Mouse (Mus musculus) heart, embryonic 12.5 days (tissue): ENCODE data around the gene Serpind1. TPM values are rescaled to one million over a fixed set of nuclear protein-coding genes. Genes with fewer than 3 reads are reported as not detected.

Source experiments
- ATAC-seq: fragments of 200-750 bp; cut with Nextera tagmentation; 2 replicates; pipeline ENCODE4 v1.8.0; 2017; ENCODE audit warnings: moderate TSS enrichment, moderate library complexity; ENCODE audit not compliant: insufficient number of reproducible peaks, low FRiP score
- H3K27ac ChIP-seq: fragments of 300-500 bp; sonication (generic); 2 replicates; pipeline ENCODE4 v1.5.1; 2016; ENCODE audit warnings: mild to moderate bottlenecking, moderate library complexity; ENCODE audit not compliant: poor library complexity, severe bottlenecking
- H3K27me3 ChIP-seq: fragments of 300-500 bp; sonication (generic); replicated peaks from 2 replicates; pipeline ENCODE4 v1.6.1; 2016; ENCODE audit warnings: mild to moderate bottlenecking, moderate library complexity
- H3K36me3 ChIP-seq: fragments of 300-500 bp; sonication (generic); 2 replicates; pipeline ENCODE4 v1.6.1; 2016; ENCODE audit warnings: mild to moderate bottlenecking, moderate library complexity
- H3K4me1 ChIP-seq: fragments of 300-500 bp; sonication (generic); replicated peaks from 2 replicates; pipeline ENCODE4 v1.6.1; 2016; ENCODE audit warnings: mild to moderate bottlenecking
- H3K4me2 ChIP-seq: fragments of 300-500 bp; sonication (generic); 2 replicates; pipeline ENCODE4 v1.6.1; 2016; ENCODE audit warnings: mild to moderate bottlenecking, moderate library complexity
- H3K4me3 ChIP-seq: fragments of 300-500 bp; sonication (generic); 2 replicates; pipeline ENCODE4 v1.5.1; 2016; ENCODE audit warnings: mild to moderate bottlenecking
- H3K9ac ChIP-seq: fragments of 300-500 bp; sonication (generic); 2 replicates; pipeline ENCODE4 v1.6.1; 2016; ENCODE audit warnings: mild to moderate bottlenecking, moderate library complexity
- H3K9me3 ChIP-seq: fragments of 300-500 bp; sonication (generic); replicated peaks from 2 replicates; pipeline ENCODE4 v1.6.1; 2016; ENCODE audit warnings: mild to moderate bottlenecking, moderate library complexity
- WGBS: fragments of 180-500 bp; shearing (Covaris S2); methylation state at CpG from one replicate; pipeline ENCODE4 v1.1.7; 2016; 5-methylcytosine and 5-hydroxymethylcytosine counted together
- polyA plus RNA-seq: library from polyadenylated mRNA; unstranded; fragments of >200 nt; fragmentation: Nextera tagmentation; extraction: Ambion mirVana; gene quantifications from 2 replicates; pipeline ENCODE4 v1.2.1, GENCODE M21; 2016

Gene Serpind1
- polyA plus RNA-seq, 1 experiment from 2014 or later, result 2.3 TPM

DNA sequence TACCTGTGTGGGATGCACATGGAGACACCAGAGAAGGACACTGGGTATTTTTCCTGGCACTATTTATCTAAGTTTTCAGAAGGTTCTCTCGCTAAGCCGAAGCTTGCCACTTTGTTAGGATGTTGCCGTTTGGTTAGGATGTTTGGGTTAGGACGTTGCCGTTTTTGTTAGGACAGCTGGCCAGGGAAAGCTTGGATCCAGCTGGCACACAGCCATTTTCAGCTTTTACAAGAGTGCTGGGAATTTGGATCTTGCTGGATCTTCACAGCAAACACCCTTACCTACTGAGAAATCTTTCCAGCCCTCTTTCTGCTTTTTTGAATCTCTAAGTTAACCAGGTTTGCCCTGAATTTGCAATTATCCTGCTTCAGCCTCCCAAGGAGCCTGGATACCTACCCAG lies 9.7 kb upstream of the Serpind1 start:
- Histone ChIP-seq H3K4me1 (no peaks in the 10 kb centered on the region), H3K4me2 (no peak overlapping the region)

DNA sequence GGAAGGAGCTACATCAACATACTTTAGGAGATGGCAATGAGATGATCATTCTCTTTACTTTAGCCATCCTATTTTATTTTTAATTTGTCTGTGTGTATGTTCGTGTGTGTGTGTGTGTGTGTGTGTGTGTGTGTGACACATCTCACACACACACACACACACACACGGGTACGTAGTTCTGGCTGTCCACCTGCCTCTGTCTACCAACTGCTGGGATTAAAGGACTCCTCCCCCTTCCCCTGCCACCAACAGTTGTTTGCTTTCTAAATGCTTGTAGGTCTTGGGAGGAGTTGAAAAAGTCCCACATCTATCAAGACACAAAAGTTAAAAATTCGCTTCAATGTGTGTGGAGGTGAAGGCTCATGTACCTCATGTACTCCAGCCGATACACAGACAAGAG lies 6.4 kb upstream of the Serpind1 start:
- Histone ChIP-seq H3K4me2 (no peak overlapping the region), H3K36me3 (peaks cover 54% of the 10 kb centered on the region), H3K4me1 (no peaks in the 10 kb centered on the region), H3K4me3 (no peak overlapping the region), H3K9me3 (no peaks in the 10 kb centered on the region), H3K27me3 (no peaks in the 10 kb centered on the region), H3K9ac (no peak overlapping the region), H3K27ac (no peak overlapping the region)
- ATAC-seq, result no peak
- WGBS, result 81% methylated on average over 5 of the region's 5 CpGs

More for the DNA sequence above, 9.7 kb upstream of the Serpind1 start:
- Histone ChIP-seq H3K9ac (no peak overlapping the region), H3K4me3 (no peak overlapping the region), H3K9me3 (no peaks in the 10 kb centered on the region), H3K27ac (no peak overlapping the region), H3K27me3 (no peaks in the 10 kb centered on the region), H3K36me3 (peaks cover 71% of the 10 kb centered on the region)
- 70% methylated on average over 5 of the region's 5 CpGs for WGBS
- ATAC-seq, result no peak

DNA sequence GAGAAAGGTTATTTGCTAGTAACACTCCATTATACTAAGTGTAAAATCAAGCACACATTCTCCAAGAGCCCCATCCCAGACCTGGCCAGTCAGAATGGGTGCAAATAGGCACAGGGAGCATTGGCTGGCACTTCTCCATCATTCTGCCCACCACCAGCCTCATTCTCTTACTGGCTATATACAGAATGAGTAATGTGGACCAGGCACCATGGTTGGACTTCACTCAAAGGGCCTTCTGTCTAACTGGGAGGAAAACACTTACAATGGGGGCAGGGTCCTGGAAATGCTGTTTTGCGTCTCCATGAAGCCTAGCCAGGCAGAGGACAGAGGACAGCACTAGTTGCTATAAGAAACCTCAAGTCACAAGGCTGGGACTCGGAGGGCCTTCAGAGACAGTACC lies 5.1 kb upstream of the Serpind1 start:
- no peaks in the 10 kb centered on the region; the same call in 1 of the 2 replicates for H3K4me1 ChIP-seq
- no peaks in the 10 kb centered on the region for H3K9me3 ChIP-seq
- peaks cover 49% of the 10 kb centered on the region for H3K36me3 ChIP-seq
- H3K4me2 ChIP-seq, result no peak overlapping the region
- WGBS, result 87% methylated on average over 2 of the region's 2 CpGs
- ATAC-seq, result no peak
- H3K4me3 ChIP-seq, result no peak overlapping the region
- H3K9ac ChIP-seq, result no peak overlapping the region
- H3K27ac ChIP-seq, result no peak overlapping the region
- H3K27me3 ChIP-seq, result no peaks in the 10 kb centered on the region

DNA sequence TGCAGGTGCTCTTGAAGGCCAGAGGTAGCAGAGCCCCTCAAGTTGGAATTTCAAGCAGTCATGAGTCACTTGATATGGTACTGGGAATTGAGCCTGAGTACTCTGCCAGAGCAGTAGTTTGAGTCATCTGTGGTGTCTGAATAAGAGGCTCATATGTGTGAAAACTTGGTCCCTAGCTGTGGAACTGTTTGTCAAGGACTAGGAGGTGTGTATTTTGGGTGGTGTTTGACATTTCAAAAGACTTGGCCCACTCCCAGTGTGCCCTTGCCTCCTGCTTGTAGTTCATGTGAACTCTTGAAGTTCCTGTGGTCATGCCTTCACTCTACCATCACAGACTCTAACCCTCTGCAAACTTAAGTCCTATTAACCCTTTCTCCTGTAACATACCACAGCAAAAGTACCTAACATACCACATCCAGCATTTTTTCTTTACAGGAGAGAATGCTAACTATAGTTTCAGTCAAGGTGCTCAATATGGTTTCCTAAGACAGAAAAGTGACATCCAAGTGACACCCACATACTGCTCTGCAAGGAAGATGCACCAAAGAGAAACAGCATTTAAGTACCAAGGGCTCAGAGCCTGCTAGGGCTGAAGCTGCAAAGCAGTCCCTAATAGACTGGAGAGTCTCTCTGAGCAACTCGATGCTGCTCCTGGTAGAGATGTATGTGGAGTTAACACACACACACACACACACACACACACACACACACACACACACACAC lies 1.2 kb upstream of the Serpind1 start:
- ATAC-seq, result no peak
- Histone ChIP-seq H3K27ac (no peak overlapping the region), H3K9ac (no peak overlapping the region), H3K4me1 (no peaks in the 10 kb centered on the region; the same call in 1 of the 2 replicates), H3K4me2 (no peak overlapping the region), H3K27me3 (no peaks in the 10 kb centered on the region), H3K9me3 (no peaks in the 10 kb centered on the region), H3K36me3 (peaks cover 16% of the 10 kb centered on the region), H3K4me3 (no peak overlapping the region)
- 73% methylated on average over 1 of the region's 1 CpGs for WGBS

DNA sequence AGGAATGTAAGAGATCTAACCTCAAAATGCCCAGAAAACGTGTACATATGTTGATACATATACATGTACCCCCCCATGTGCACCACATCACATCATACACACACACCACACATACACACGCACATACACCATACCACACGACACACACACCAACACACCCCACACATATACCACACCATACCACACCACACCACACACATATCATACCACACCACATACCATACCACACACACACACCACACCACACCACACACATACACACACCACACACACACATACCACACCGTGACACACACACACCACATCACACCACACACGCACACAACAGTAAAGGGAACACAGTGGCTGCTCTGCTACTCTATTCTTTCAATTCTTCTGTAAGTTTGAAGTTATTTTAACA lies 684 bp downstream of the Serpind1 start:
- Histone ChIP-seq H3K4me2 (no peak overlapping the region), H3K27me3 (no peaks in the 10 kb centered on the region), H3K4me1 (peaks cover 4% of the 10 kb centered on the region; the same call in 1 of the 2 replicates), H3K36me3 (peaks cover 12% of the 10 kb centered on the region; the same call in 1 of the 2 replicates), H3K9me3 (no peaks in the 10 kb centered on the region), H3K4me3 (no peak overlapping the region), H3K27ac (no peak overlapping the region), H3K9ac (no peak overlapping the region)
- 84% methylated on average over 5 of the region's 5 CpGs for WGBS
- no peak for ATAC-seq

DNA sequence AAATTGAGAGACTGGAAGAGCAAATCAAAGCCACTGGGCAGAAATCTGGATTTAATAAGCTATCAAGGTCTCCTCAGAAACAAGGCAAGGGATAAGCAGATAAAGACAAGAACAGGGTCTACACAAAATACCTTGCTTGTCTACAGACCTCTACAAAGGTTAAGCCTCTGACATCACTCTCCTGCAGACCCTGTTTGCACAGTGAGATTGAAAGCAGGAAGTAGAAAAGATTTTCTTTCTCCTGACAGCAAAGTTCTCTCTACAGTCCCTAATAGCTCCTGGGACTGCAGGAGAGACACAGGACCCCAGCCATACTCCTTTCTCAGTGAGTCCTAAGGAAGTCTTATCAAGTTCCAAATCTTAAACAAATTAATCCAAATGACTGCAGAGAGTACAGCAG lies 3.4 kb downstream of the Serpind1 start:
- no peak for ATAC-seq
- Histone ChIP-seq H3K27me3 (no peaks in the 10 kb centered on the region), H3K36me3 (peaks cover 22% of the 10 kb centered on the region), H3K4me2 (no peak overlapping the region), H3K9ac (no peak overlapping the region), H3K4me1 (peaks cover 4% of the 10 kb centered on the region; the same call in 1 of the 2 replicates), H3K9me3 (no peaks in the 10 kb centered on the region), H3K4me3 (no peak overlapping the region), H3K27ac (no peak overlapping the region)

DNA sequence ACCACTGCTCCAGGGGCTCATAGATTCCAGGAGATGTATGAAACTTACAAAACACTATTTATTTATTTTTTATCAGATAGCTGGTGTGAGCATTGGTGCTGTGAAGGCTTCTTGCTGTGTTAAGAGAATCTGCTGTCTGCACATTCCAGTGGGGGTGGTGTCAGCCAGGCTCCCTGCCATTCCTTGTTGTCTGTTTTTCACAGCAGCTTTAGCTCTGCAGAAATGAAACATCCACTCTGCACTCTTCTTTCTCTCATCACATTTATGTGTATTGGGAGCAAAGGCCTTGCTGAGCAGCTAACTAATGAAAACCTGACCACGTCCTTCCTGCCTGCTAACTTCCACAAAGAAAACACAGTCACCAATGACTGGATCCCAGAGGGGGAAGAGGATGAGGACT lies 4.9 kb downstream of the Serpind1 start:
- Histone ChIP-seq H3K36me3 (peaks cover 27% of the 10 kb centered on the region), H3K27me3 (no peaks in the 10 kb centered on the region), H3K9me3 (no peaks in the 10 kb centered on the region), H3K4me3 (no peak overlapping the region), H3K4me1 (peaks cover 4% of the 10 kb centered on the region; the same call in 1 of the 2 replicates), H3K27ac (no peak overlapping the region), H3K9ac (no peak overlapping the region), H3K4me2 (no peak overlapping the region)
- 54% methylated on average over 1 of the region's 1 CpGs for WGBS
- ATAC-seq, result no peak

DNA sequence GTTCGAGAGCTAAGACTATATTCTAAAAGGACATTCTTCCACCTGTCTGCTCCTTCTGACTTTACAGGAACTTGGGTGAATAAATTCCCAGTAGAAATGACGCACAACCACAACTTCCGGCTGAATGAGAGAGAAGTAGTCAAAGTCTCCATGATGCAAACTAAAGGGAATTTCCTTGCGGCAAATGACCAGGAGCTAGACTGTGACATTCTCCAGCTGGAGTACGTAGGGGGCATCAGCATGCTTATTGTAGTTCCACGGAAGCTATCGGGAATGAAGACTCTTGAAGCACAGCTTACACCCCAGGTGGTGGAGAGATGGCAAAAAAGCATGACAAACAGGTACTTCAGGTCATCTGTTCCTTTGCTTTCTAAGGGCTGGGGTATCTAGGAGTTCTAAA lies 8.5 kb downstream of the Serpind1 start:
- H3K36me3 ChIP-seq, result peaks cover 42% of the 10 kb centered on the region
- no peaks in the 10 kb centered on the region for H3K9me3 ChIP-seq
- H3K27ac ChIP-seq, result no peak overlapping the region
- 79% methylated on average over 7 of the region's 7 CpGs for WGBS
- H3K27me3 ChIP-seq, result no peaks in the 10 kb centered on the region
- H3K4me1 ChIP-seq, result 0 out of 2 replicates have a peak, but pooled peaks cover 4% of the 10 kb centered on the region
- no peak overlapping the region for H3K4me3 ChIP-seq
- ATAC-seq, result no peak
- H3K9ac ChIP-seq, result no peak overlapping the region
- no peak overlapping the region for H3K4me2 ChIP-seq

DNA sequence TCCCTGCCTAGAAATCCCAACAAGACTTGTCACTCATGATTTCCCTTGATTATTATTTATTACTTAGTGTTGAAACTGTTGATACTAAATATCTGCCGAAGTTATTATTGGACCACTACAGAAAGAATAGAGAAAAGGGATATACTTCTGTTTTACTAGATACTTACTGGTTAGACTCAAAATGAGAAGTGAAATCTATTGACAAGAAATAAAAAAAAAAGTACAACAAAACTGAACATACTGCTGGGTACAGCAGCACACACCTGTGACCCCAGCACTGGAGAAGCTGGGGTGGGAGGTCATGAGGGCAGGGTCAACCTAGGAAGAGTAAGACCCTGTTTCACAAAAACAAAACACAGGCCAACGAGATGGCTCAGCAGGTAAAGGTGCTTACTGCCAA lies 9.5 kb downstream of the Serpind1 start:
- Histone ChIP-seq H3K4me3 (no peak overlapping the region), H3K27ac (no peak overlapping the region), H3K9ac (no peak overlapping the region), H3K9me3 (no peaks in the 10 kb centered on the region), H3K4me1 (0 out of 2 replicates have a peak, but pooled peaks cover 4% of the 10 kb centered on the region), H3K36me3 (peaks cover 41% of the 10 kb centered on the region), H3K4me2 (no peak overlapping the region), H3K27me3 (no peaks in the 10 kb centered on the region)
- ATAC-seq, result no peak
- 87% methylated on average over 2 of the region's 2 CpGs for WGBS

DNA sequence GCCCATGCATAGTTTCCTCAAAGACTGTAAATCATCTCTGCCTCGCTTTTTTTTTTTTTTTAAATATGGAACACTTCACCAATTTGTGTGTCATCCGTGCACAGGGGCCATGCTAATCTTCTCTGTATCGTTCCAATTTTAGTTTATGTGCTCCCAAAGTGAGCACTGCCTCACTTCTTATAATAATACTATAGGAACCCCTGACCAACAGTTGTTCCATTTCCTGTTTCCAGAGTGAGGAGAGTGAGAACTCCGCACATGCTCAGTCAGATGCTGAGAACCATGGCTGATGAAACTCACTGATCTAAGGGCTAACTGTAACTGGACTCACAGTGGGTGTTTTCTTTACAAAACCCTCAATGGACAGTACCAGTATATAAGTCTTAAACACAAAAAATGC lies 10.7 kb downstream of the Serpind1 start:
- Histone ChIP-seq H3K4me2 (no peak overlapping the region), H3K4me1 (no peaks in the 10 kb centered on the region), H3K27me3 (no peaks in the 10 kb centered on the region), H3K9me3 (no peaks in the 10 kb centered on the region), H3K27ac (no peak overlapping the region), H3K36me3 (peaks cover 41% of the 10 kb centered on the region), H3K4me3 (no peak overlapping the region), H3K9ac (no peak overlapping the region)
- ATAC-seq, result no peak
- WGBS, result 85% methylated on average over 4 of the region's 4 CpGs

DNA sequence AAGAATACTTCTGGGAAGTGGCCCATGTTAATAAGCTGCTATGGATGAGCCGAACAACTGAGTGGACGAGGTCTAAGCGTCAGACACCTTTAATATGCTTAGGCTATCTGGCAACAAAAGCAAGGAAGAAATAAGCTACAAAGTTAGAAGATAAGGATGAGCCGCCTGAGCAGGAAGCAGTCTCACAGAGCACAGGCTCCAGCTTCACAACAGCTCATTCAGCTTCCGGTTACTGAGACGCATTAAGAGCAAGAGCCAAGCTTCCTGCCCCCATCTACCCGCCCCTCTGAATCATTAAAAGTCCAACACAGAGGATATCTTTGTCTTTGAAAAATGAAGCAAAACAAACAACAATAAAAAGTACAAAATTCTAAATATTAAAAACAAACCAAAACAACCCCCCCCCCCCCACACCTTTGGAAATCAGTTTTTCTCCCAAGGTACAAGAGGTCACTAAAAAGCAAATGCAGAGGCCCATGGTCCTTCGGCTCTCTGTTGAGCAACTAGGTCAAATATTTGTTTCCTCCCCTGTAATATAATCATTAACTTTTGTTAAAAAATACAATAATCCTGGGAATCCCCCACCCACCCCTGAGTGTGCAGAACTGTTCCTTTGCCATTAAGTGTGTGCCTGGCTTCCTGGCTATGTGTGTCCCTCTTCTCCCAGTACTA lies 14.1 kb downstream of the Serpind1 start:
- Histone ChIP-seq H3K27ac (no peak overlapping the region), H3K9ac (no peak overlapping the region), H3K9me3 (no peaks in the 10 kb centered on the region), H3K36me3 (peaks cover 50% of the 10 kb centered on the region), H3K27me3 (no peaks in the 10 kb centered on the region), H3K4me2 (no peak overlapping the region), H3K4me1 (no peaks in the 10 kb centered on the region), H3K4me3 (no peak overlapping the region)
- ATAC-seq, result no peak
- WGBS, result 73% methylated on average over 8 of the region's 8 CpGs
